Mouse (Mus musculus) bone marrow macrophage, adult 2 months (primary cell): Measurements from ENCODE around the gene Dand5.

Experiments
- CTCF ChIP-seq: IDR thresholded peaks from 2 replicates; pipeline ENCODE4 v1.5.1; 2012; ENCODE audit warnings: low read depth, mild to moderate bottlenecking, low read length, moderate library complexity
- POLR2A ChIP-seq: IDR thresholded peaks from 2 replicates; pipeline ENCODE4 v1.6.1; 2012; ENCODE audit warnings: mild to moderate bottlenecking, low read depth, low read length, borderline replicate concordance

DNA sequence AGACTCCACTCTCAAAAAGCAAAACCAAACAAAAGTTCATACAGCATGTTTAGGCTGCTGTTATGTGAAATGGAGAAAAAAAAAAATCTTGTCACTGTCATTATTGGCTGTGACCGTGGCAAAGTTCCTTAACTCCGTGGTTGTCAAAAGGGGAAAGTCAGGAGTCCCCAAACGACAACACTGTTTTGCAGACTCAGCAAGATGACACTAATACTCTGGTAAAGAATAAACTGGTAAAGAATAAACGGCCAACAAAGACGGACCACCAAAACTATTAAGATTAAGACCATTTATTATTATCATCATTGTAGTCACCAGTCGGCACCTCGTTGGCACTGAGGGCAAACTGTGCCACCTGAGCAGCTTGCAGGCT is 17.2 kb upstream of the Dand5 start:
- no peak for TF ChIP-seq POLR2A
- no peak for TF ChIP-seq CTCF
